Mouse (Mus musculus) forebrain, embryonic 12.5 days (tissue): ENCODE data around the gene Brsk2. TPM values are rescaled to one million over a fixed set of nuclear protein-coding genes. Genes with fewer than 3 reads are reported as not detected.

ENCODE experiments used
- ATAC-seq: fragments of 200-750 bp; cut with Nextera tagmentation; 2 replicates; pipeline ENCODE4 v1.8.0; 2017; ENCODE audit warnings: moderate TSS enrichment; ENCODE audit not compliant: low FRiP score
- H3K27ac ChIP-seq: fragments of 300-500 bp; sonication (generic); 2 replicates; pipeline ENCODE4 v1.5.1; 2016; ENCODE audit warnings: mild to moderate bottlenecking
- H3K27me3 ChIP-seq: fragments of 300-500 bp; sonication (generic); 2 replicates; pipeline ENCODE4 v1.6.1; 2016; ENCODE audit warnings: mild to moderate bottlenecking
- H3K36me3 ChIP-seq: fragments of 300-500 bp; sonication (generic); replicated peaks from 2 replicates; pipeline ENCODE4 v1.6.1; 2016; ENCODE audit warnings: mild to moderate bottlenecking
- H3K4me1 ChIP-seq: fragments of 300-500 bp; sonication (generic); 2 replicates; pipeline ENCODE4 v1.6.1; 2016
- H3K4me2 ChIP-seq: fragments of 300-500 bp; sonication (generic); 2 replicates; pipeline ENCODE4 v1.6.1; 2016; ENCODE audit warnings: mild to moderate bottlenecking, moderate library complexity
- H3K4me3 ChIP-seq: fragments of 300-500 bp; sonication (generic); replicated peaks from 2 replicates; pipeline ENCODE4 v1.5.1; 2016; ENCODE audit warnings: mild to moderate bottlenecking
- H3K9ac ChIP-seq: fragments of 300-500 bp; sonication (generic); 2 replicates; pipeline ENCODE4 v1.6.1; 2016; ENCODE audit warnings: mild to moderate bottlenecking
- H3K9me3 ChIP-seq: fragments of 300-500 bp; sonication (generic); 2 replicates; pipeline ENCODE4 v1.6.1; 2016
- WGBS: fragments of 180-500 bp; shearing (Covaris S2); methylation state at CpG from one replicate; pipeline ENCODE4 v1.1.7; 2016; 5-methylcytosine and 5-hydroxymethylcytosine counted together
- polyA plus RNA-seq: library from polyadenylated mRNA; unstranded; fragments of >200 nt; fragmentation: Nextera tagmentation; extraction: Ambion mirVana; gene quantifications from 2 replicates; pipeline ENCODE4 v1.2.1, GENCODE M21; 2016

Brsk2 gene
- polyA plus RNA-seq, 1 experiment from 2014 or later, result 19.8 TPM

DNA sequence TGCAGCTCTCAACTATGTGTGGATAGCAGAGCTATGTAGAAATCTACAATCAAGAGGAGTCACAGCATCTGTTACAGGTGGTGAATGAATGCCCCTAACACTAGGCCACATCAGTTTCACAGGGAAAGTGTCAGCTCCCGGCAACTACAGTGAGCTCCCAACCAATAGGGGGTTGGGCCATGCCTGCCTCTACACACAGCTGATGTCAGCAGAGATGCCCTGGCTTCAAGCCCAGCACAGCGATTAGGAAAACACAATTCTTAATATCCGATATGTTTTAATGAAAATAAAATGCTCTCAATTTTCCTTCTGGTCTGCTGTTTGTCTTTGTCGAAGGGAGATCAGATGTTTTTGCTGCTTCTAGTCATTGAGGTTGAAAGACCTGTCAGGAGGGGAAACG lies 6.1 kb upstream of the Brsk2 start:
- Histone ChIP-seq H3K36me3 (no peaks in the 10 kb centered on the region), H3K4me2 (no peak overlapping the region), H3K9me3 (no peaks in the 10 kb centered on the region), H3K27me3 (peaks cover 24% of the 10 kb centered on the region), H3K9ac (no peak overlapping the region), H3K27ac (no peak overlapping the region), H3K4me3 (no peak overlapping the region), H3K4me1 (peaks cover 21% of the 10 kb centered on the region)
- no peak for ATAC-seq
- 83% methylated on average over 5 of the region's 5 CpGs for WGBS

DNA sequence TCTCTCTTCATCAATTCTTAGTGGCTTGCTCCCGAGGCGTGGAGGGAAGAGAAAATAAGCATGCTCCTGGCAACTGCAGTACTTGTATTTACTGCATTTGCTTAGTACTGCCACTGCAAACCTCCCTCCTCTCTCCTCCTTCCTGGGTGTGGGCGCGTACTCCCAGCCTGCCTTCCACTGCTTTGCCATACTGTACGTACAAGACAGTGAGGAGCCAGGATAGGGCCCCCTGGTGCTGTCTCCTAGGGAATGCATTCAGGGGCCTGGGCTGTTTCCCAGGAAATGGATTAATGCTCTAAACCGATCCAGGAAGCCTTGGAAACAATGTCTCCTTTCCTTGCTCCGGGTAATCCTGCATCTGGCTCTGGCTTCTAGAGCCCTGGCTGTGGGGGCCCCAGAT lies 3.6 kb upstream of the Brsk2 start:
- no peaks in the 10 kb centered on the region for H3K9me3 ChIP-seq
- H3K27me3 ChIP-seq, result peaks cover 16% of the 10 kb centered on the region
- 0 out of 2 replicates have a peak, but pooled peaks have one; percentile 23 for ATAC-seq
- 19% methylated on average over 7 of the region's 7 CpGs for WGBS
- peaks cover 29% of the 10 kb centered on the region for H3K4me1 ChIP-seq
- no peak overlapping the region; the same call in 1 of the 2 replicates for H3K4me3 ChIP-seq
- H3K27ac ChIP-seq, result peak overlapping the region; percentile 73
- peak overlapping the region; percentile 30 for H3K4me2 ChIP-seq
- H3K9ac ChIP-seq, result no peak overlapping the region
- no peaks in the 10 kb centered on the region for H3K36me3 ChIP-seq

DNA sequence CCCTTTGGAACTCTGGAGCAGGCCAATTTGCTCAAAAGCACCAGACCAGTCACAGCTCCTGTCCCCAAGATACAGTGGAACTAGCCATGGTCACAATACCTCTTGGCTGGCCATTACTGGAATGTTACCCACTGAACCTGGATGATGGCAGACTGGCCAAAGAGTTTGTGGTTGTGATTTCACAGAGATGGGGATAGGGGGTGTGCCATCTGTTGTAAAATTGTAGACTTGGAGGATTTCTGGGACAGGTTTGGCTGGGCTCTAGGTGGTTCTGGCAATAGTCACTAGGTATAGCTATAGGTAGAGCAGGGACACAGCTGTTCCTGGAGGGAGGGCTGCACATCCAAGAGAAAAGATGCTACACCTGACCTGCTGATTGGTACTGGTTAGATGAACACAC lies 2.0 kb upstream of the Brsk2 start:
- ATAC-seq, result no peak
- no peaks in the 10 kb centered on the region for H3K9me3 ChIP-seq
- H3K4me2 ChIP-seq, result no peak overlapping the region
- H3K4me1 ChIP-seq, result peaks cover 42% of the 10 kb centered on the region
- peaks cover 16% of the 10 kb centered on the region for H3K27me3 ChIP-seq
- no peak overlapping the region for H3K27ac ChIP-seq
- H3K36me3 ChIP-seq, result peaks cover 9% of the 10 kb centered on the region
- H3K4me3 ChIP-seq, result no peak overlapping the region
- no peak overlapping the region for H3K9ac ChIP-seq

DNA sequence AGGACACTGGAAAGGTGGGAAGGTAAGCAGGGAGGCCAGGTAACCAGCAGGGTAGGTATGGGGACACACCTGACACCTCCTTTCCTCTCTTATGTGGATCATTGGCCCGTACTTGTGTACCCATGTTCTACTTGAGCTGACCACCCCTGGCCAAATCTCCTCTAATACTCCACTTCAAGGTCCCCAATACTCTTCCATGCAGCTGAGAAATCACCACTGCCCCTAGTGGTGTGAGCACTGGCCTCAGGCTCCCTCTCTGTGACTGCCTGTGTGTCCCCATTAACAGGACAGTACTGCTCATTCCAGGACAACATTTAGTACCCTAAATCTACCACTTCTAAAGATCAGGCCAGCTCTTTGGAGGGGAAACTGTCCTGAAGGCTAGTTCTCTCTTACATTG lies 1.5 kb upstream of the Brsk2 start:
- peaks cover 16% of the 10 kb centered on the region for H3K27me3 ChIP-seq
- ATAC-seq, result no peak
- WGBS, result 56% methylated on average over 1 of the region's 1 CpGs
- no peak overlapping the region for H3K9ac ChIP-seq
- H3K4me2 ChIP-seq, result peak overlapping the region; percentile 89; the same call in 1 of the 2 replicates
- H3K27ac ChIP-seq, result no peak overlapping the region
- H3K9me3 ChIP-seq, result no peaks in the 10 kb centered on the region
- H3K36me3 ChIP-seq, result peaks cover 12% of the 10 kb centered on the region
- H3K4me3 ChIP-seq, result no peak overlapping the region
- peaks cover 46% of the 10 kb centered on the region for H3K4me1 ChIP-seq

- peaks cover 16% of the 10 kb centered on the region for H3K27me3 ChIP-seq
Measured at GRCm38 (mm10) chr7:141949799-141950103, 200 bp downstream of the Brsk2 start.

GRCm38 (mm10) chr7:141950104-141951013 lies 808 bp downstream of the Brsk2 start:
- Histone ChIP-seq H3K9ac (peak overlapping the region; percentile 100), H3K4me2 (peak overlapping the region; percentile 89), H3K27me3 (peaks cover 16% of the 10 kb centered on the region), H3K27ac (peak overlapping the region; percentile 98), H3K4me3 (peak overlapping the region; percentile 97), H3K4me1 (peaks cover 68% of the 10 kb centered on the region), H3K36me3 (peaks cover 14% of the 10 kb centered on the region), H3K9me3 (no peaks in the 10 kb centered on the region)
- ATAC-seq, result peak; percentile 64
- under 1% methylated on average over 64 of the region's 84 CpGs for WGBS

More at GRCm38 (mm10) chr7:141949799-141950103, 200 bp downstream of the Brsk2 start:
- Histone ChIP-seq H3K4me3 (peak overlapping the region; percentile 97), H3K36me3 (peaks cover 14% of the 10 kb centered on the region), H3K4me1 (peaks cover 63% of the 10 kb centered on the region), H3K9ac (peak overlapping the region; percentile 100), H3K27ac (peak overlapping the region; percentile 98), H3K4me2 (peak overlapping the region; percentile 89), H3K9me3 (no peaks in the 10 kb centered on the region)
- ATAC-seq, result peak; percentile 39
- WGBS, result 0% methylated on average over 17 of the region's 54 CpGs

GRCm38 (mm10) chr7:141951821-141952220 lies 2.3 kb downstream of the Brsk2 start:
- no peak for ATAC-seq
- H3K4me1 ChIP-seq, result peaks cover 68% of the 10 kb centered on the region

DNA sequence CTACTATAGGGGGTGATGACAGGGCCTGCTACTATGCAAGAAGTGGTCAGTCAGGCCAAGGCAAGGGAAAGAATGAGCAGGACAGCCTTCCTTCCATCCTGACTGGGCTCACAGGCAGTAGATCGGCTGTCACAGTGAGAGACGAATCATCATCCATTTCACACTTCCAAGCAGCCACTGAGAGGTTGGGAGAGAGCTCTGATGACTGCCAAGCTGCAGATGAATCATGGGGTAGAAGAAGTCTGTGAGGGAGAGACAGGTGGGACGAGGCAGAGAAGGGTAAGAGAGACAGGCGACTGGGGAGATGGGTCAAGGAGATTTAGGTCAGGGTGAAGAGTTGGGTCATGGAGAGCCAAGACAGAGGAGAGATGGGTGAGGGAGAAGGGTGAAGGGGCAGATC lies 3.4 kb downstream of the Brsk2 start:
- peaks cover 77% of the 10 kb centered on the region for H3K4me1 ChIP-seq
- peaks cover 6% of the 10 kb centered on the region for H3K27me3 ChIP-seq
- no peak overlapping the region for H3K9ac ChIP-seq
- no peak overlapping the region for H3K4me3 ChIP-seq
- H3K36me3 ChIP-seq, result peaks cover 14% of the 10 kb centered on the region
- WGBS, result 86% methylated on average over 4 of the region's 4 CpGs
- H3K4me2 ChIP-seq, result no peak overlapping the region
- H3K9me3 ChIP-seq, result no peaks in the 10 kb centered on the region
- H3K27ac ChIP-seq, result no peak overlapping the region
- no peak for ATAC-seq

More at GRCm38 (mm10) chr7:141951821-141952220, 2.3 kb downstream of the Brsk2 start:
- no peak overlapping the region for H3K27ac ChIP-seq
- H3K36me3 ChIP-seq, result peaks cover 14% of the 10 kb centered on the region
- H3K27me3 ChIP-seq, result peaks cover 12% of the 10 kb centered on the region
- H3K9ac ChIP-seq, result peak overlapping the region; percentile 100; the same call in 1 of the 2 replicates
- no peaks in the 10 kb centered on the region for H3K9me3 ChIP-seq
- H3K4me3 ChIP-seq, result peak overlapping the region; percentile 97
- peak overlapping the region; percentile 89 for H3K4me2 ChIP-seq
- 93% methylated on average over 4 of the region's 4 CpGs for WGBS

DNA sequence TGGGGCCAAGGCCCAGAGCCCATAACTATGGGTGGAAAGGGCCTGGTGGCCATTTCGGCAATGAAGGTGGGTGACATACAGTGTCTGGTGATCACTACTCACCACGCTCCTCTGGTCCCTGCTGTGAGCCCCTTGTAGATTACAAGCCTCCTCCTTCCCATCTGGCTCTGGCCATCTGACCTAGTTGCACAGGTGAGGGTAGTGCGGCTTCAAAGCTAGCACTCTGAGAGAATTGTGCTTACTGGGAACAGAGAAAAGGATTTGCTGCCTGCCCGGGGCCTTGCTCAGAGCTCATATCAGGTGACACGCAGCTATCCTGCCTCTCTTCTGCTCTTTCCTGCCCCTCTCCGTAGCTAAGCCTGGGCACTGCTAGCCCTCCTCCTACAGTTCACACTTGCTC lies 4.1 kb downstream of the Brsk2 start:
- Histone ChIP-seq H3K4me1 (peaks cover 78% of the 10 kb centered on the region), H3K27me3 (peaks cover under 1% of the 10 kb centered on the region; the same call in 1 of the 2 replicates), H3K4me3 (no peak overlapping the region), H3K9ac (no peak overlapping the region), H3K9me3 (no peaks in the 10 kb centered on the region), H3K4me2 (no peak overlapping the region), H3K27ac (no peak overlapping the region), H3K36me3 (peaks cover 14% of the 10 kb centered on the region)
- WGBS, result 76% methylated on average over 6 of the region's 6 CpGs
- ATAC-seq, result no peak

- peaks cover 14% of the 10 kb centered on the region for H3K36me3 ChIP-seq
- 75% methylated on average over 5 of the region's 5 CpGs for WGBS
- no peak overlapping the region for H3K9ac ChIP-seq
- H3K4me3 ChIP-seq, result no peak overlapping the region
- H3K27ac ChIP-seq, result no peak overlapping the region
- no peak overlapping the region for H3K4me2 ChIP-seq
- peaks cover 88% of the 10 kb centered on the region for H3K4me1 ChIP-seq
- no peaks in the 10 kb centered on the region for H3K9me3 ChIP-seq
- H3K27me3 ChIP-seq, result no peaks in the 10 kb centered on the region
- ATAC-seq, result no peak
Measured at GRCm38 (mm10) chr7:141955565-141956173, 6.1 kb downstream of the Brsk2 start.

- Histone ChIP-seq H3K4me1 (peaks cover 93% of the 10 kb centered on the region), H3K4me2 (no peak overlapping the region), H3K36me3 (peaks cover 14% of the 10 kb centered on the region), H3K9ac (no peak overlapping the region), H3K27ac (no peak overlapping the region), H3K9me3 (no peaks in the 10 kb centered on the region), H3K27me3 (no peaks in the 10 kb centered on the region), H3K4me3 (no peak overlapping the region)
- ATAC-seq, result no peak
- 86% methylated on average over 8 of the region's 8 CpGs for WGBS
Measured at GRCm38 (mm10) chr7:141956174-141956566, 6.6 kb downstream of the Brsk2 start.

GRCm38 (mm10) chr7:141957524-141958051 lies 8.0 kb downstream of the Brsk2 start:
- Histone ChIP-seq H3K9ac (no peak overlapping the region), H3K9me3 (no peaks in the 10 kb centered on the region), H3K4me2 (no peak overlapping the region), H3K4me1 (peaks cover 93% of the 10 kb centered on the region), H3K4me3 (no peak overlapping the region), H3K27me3 (no peaks in the 10 kb centered on the region), H3K27ac (no peak overlapping the region), H3K36me3 (peaks cover 4% of the 10 kb centered on the region)
- ATAC-seq, result no peak
- WGBS, result 79% methylated on average over 4 of the region's 4 CpGs
